Mouse (Mus musculus) liver, adult (tissue): Measurements from ENCODE around the gene Klhdc7a.

Experiments
- GATA4 ChIP-seq: IDR thresholded peaks from 2 replicates; pipeline ENCODE4 v1.6.1; 2014; ENCODE audit warnings: mild to moderate bottlenecking, low read length; ENCODE audit not compliant: insufficient replicate concordance

The Klhdc7a gene

GRCm38 (mm10) chr4:139967922-139968321, at the start of gene Klhdc7a:
Gene Klhdc7a (minus strand): TSS chr4:139968026.
- no peak for TF ChIP-seq GATA4

GRCm38 (mm10) chr4:140015916-140016315, 48.1 kb upstream of the Klhdc7a start:
- no peak for TF ChIP-seq GATA4

- no peak for TF ChIP-seq GATA4
Measured at GRCm38 (mm10) chr4:140010728-140011470, 43.1 kb upstream of the Klhdc7a start.

- TF ChIP-seq GATA4: no peak
Measured at GRCm38 (mm10) chr4:140004932-140005331, 37.1 kb upstream of the Klhdc7a start.

GRCm38 (mm10) chr4:140004170-140004569, 36.3 kb upstream of the Klhdc7a start:
- TF ChIP-seq GATA4: no peak

GRCm38 (mm10) chr4:140002069-140002468, 34.2 kb upstream of the Klhdc7a start:
- no peak for TF ChIP-seq GATA4

- no peak for TF ChIP-seq GATA4
Measured at GRCm38 (mm10) chr4:140000911-140001310, 33.1 kb upstream of the Klhdc7a start.

GRCm38 (mm10) chr4:139999033-139999432, 31.2 kb upstream of the Klhdc7a start:
- TF ChIP-seq GATA4: no peak

- no peak for TF ChIP-seq GATA4
Measured at GRCm38 (mm10) chr4:139995659-139996058, 27.8 kb upstream of the Klhdc7a start.

GRCm38 (mm10) chr4:139993111-139993755, 25.4 kb upstream of the Klhdc7a start:
- TF ChIP-seq GATA4: no peak

- TF ChIP-seq GATA4: no peak
Measured at GRCm38 (mm10) chr4:139986913-139987312, 19.1 kb upstream of the Klhdc7a start.

GRCm38 (mm10) chr4:139978716-139979115, 10.9 kb upstream of the Klhdc7a start:
- no peak for TF ChIP-seq GATA4

GRCm38 (mm10) chr4:139977308-139977781, 9.5 kb upstream of the Klhdc7a start:
- TF ChIP-seq GATA4: no peak

GRCm38 (mm10) chr4:139974506-139974905, 6.7 kb upstream of the Klhdc7a start:
- TF ChIP-seq GATA4: no peak

GRCm38 (mm10) chr4:139967475-139967891, 343 bp downstream of the Klhdc7a start:
- TF ChIP-seq GATA4: no peak

GRCm38 (mm10) chr4:139966981-139967380, 845 bp downstream of the Klhdc7a start:
- TF ChIP-seq GATA4: no peak
